Mouse (Mus musculus): ENCODE results near the gene Brpf3.

GRCm38 (mm10) chr17:28875316-28875715, 74.4 kb downstream of the Brpf3 start:
- TF ChIP-seq CTCF (IDR thresholded peaks at IDR 0.05; ENCODE audit: insufficient read depth, low read length) = no peak
- no peak for TF ChIP-seq POLR2A (IDR thresholded peaks at IDR 0.05; ENCODE audit: borderline replicate concordance, extremely low read depth, low read depth, low read length)

All from lung, adult 2 months (tissue).